Mouse (Mus musculus) heart, postnatal 14 days (tissue): ENCODE results near the gene Ddx43. TPM values are rescaled to one million over a fixed set of nuclear protein-coding genes. Genes with fewer than 3 reads are reported as not detected.

Experiments used
- DNase-seq, 2 experiments: peaks; one replicate each; pipeline ENCODE4 v3.0.0; 2021 to 2022
- intact Hi-C: fragments of 180-260 bp; cut with DNase I; formaldehyde crosslinking; loops from one replicate; pipeline ENCODE4 v1.15.1; 2025
- total RNA-seq, 2 experiments: library from RNA; stranded (reverse); gene quantifications; 2 replicates each; pipeline ENCODE4 v1.2.3; 2021

Ddx43 gene
- total RNA-seq, 2 experiments from 2014 or later, result not detected

- intact Hi-C loops, result no loop called here
Measured at GRCm38 (mm10) chr9:78369786-78370185, 25.8 kb upstream of the Ddx43 start.

GRCm38 (mm10) chr9:78371441-78371840 is 24.1 kb upstream of the Ddx43 start:
- intact Hi-C loops, result no loop called here

More at GRCm38 (mm10) chr9:78369786-78370185, 25.8 kb upstream of the Ddx43 start:
- no peak for DNase-seq

GRCm38 (mm10) chr9:78372827-78373504 is 22.6 kb upstream of the Ddx43 start:
- intact Hi-C loops, result no loop called here
- DNase-seq, result no peak

More at GRCm38 (mm10) chr9:78371441-78371840, 24.1 kb upstream of the Ddx43 start:
- no peak for DNase-seq

- no peak for DNase-seq
- intact Hi-C loops, result no loop called here
Measured at GRCm38 (mm10) chr9:78374397-78374796, 21.2 kb upstream of the Ddx43 start.

GRCm38 (mm10) chr9:78374885-78375389 is 20.6 kb upstream of the Ddx43 start:
- DNase-seq, result no peak
- intact Hi-C loops, result no loop called here

GRCm38 (mm10) chr9:78375486-78375885 is 20.1 kb upstream of the Ddx43 start:
- no peak for DNase-seq
- intact Hi-C loops, result no loop called here

GRCm38 (mm10) chr9:78377546-78377945 is 18.0 kb upstream of the Ddx43 start:
- intact Hi-C loops, result no loop called here
- no peak for DNase-seq

GRCm38 (mm10) chr9:78378113-78378785 is 17.3 kb upstream of the Ddx43 start, which contains the start of gene Ooep:
Ooep (minus strand) TSS chr9:78378725.
- intact Hi-C loops, result no loop called here
- DNase-seq, result peak in 1 of 2 experiments; percentile 5

- no peak for DNase-seq
- intact Hi-C loops, result no loop called here
Measured at GRCm38 (mm10) chr9:78385893-78386292, 9.7 kb upstream of the Ddx43 start.

- intact Hi-C loops, result no loop called here
- no peak for DNase-seq
Measured at GRCm38 (mm10) chr9:78386947-78387346, 8.6 kb upstream of the Ddx43 start.

GRCm38 (mm10) chr9:78389981-78390380 is 5.6 kb upstream of the Ddx43 start:
- intact Hi-C loops, result no loop called here
- no peak for DNase-seq

GRCm38 (mm10) chr9:78393741-78394140 is 1.8 kb upstream of the Ddx43 start:
- DNase-seq, result no peak
- intact Hi-C loops, result no loop called here

GRCm38 (mm10) chr9:78394602-78395001 is 975 bp upstream of the Ddx43 start:
- DNase-seq, result no peak
- intact Hi-C loops, result no loop called here

GRCm38 (mm10) chr9:78395244-78395629 is 340 bp upstream of the Ddx43 start:
- DNase-seq, result no peak
- intact Hi-C loops, result no loop called here

GRCm38 (mm10) chr9:78396517-78396916 is 940 bp downstream of the Ddx43 start:
- intact Hi-C loops, result no loop called here
- no peak for DNase-seq

- intact Hi-C loops, result no loop called here
Measured at GRCm38 (mm10) chr9:78400570-78400969, 5.0 kb downstream of the Ddx43 start.

GRCm38 (mm10) chr9:78401596-78401995 is 6.0 kb downstream of the Ddx43 start:
- intact Hi-C loops, result no loop called here
- DNase-seq, result no peak

More at GRCm38 (mm10) chr9:78400570-78400969, 5.0 kb downstream of the Ddx43 start:
- no peak for DNase-seq

GRCm38 (mm10) chr9:78427362-78427781 is 31.8 kb downstream of the Ddx43 start:
- no peak for DNase-seq
- intact Hi-C loops, result no loop called here

GRCm38 (mm10) chr9:78428185-78428584 is 32.6 kb downstream of the Ddx43 start:
- DNase-seq, result no peak
- intact Hi-C loops, result no loop called here

GRCm38 (mm10) chr9:78428870-78429432 is 33.4 kb downstream of the Ddx43 start:
- no peak for DNase-seq
- intact Hi-C loops, result no loop called here

- intact Hi-C loops, result no loop called here
Measured at GRCm38 (mm10) chr9:78429551-78429950, 34.0 kb downstream of the Ddx43 start.

More at GRCm38 (mm10) chr9:78429551-78429950, 34.0 kb downstream of the Ddx43 start:
- no peak for DNase-seq
